Mouse (Mus musculus) thymus, adult 2 months (tissue): ENCODE results near the gene Mcu.

ENCODE experiments used
- CTCF ChIP-seq: fragments of 200-500 bp; IDR thresholded peaks from 2 replicates; pipeline ENCODE4 v1.5.1; 2012; ENCODE audit warnings: mild to moderate bottlenecking, control low read depth, low read length, moderate library complexity, borderline replicate concordance; ENCODE audit not compliant: control insufficient read depth, poor library complexity, insufficient read depth; ENCODE audit errors: extremely low read depth
- POLR2A ChIP-seq: fragments of 200-500 bp; IDR thresholded peaks from 2 replicates; pipeline ENCODE4 v1.6.1; 2012; ENCODE audit warnings: mild to moderate bottlenecking, low read length, control low read depth, moderate library complexity; ENCODE audit not compliant: control insufficient read depth, poor library complexity, insufficient read depth; ENCODE audit errors: extremely low read depth

DNA sequence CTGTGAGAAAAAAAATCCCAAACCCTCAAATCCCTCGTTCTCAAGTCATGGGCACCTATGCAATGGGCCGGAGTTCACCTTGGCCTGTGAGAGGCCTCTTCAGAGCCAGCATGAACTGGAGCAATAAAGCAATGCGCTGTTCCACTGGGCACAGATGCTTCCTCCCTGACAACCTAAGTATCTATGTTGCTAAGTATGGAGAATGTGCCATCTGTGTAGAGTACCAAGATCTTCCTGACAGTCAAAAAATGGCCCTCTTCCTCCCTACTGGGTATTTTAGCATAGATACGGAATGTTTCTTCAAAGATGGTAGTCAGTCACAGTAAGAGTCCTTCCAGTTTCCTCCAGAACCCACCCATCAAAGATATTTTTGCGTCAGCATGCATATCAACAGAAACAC is 135.1 kb downstream of the Mcu start:
- TF ChIP-seq CTCF (no peak), POLR2A (no peak)
